16 mouse cellular contexts compared by ENCODE assay signal in the genomic region with DNA sequence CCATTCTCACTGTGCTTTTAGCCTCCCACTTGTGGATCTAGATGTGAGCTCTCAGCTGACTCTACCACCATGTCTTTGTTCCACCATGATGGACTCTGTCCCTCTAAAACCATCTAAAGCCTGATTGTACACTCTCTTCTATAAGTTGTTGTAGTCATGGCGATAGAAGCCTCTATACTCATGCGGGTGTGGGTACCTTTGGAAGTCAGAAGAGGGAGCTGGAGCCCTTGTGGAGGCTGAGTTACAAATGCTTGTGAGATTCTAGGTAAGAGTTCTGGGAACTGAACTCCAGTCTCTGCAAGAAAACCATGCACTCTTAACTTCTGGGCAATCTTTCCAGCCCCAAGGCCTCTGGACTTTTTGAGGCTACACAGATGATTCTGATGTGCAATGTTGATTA. TPM values are rescaled to one million over a fixed set of nuclear protein-coding genes. Genes with fewer than 3 reads are reported as not detected.
DNase-seq lines count a peak whose midpoint lies in the region; ATAC-seq and TF ChIP-seq lines count a peak whose summit lies in the region.
"Had no signal": no experiment of that assay in that cellular context is flagged by ENCODE, and none has a peak within 500 bp of the region (broad histone marks: within the 10 kb centered on the region; RNA-seq: fewer than 3 reads in every experiment).

No protein-coding gene starts in this region.

- H3K4me3 ChIP-seq in heart, postnatal 0 days (ENCODE audit: low read depth, low read length), result no peak overlapping the region
- no peak overlapping the region for H3K4me3 ChIP-seq in heart, embryonic 12.5 days
- no peak overlapping the region for H3K4me3 ChIP-seq in midbrain, postnatal 0 days (ENCODE audit: low read depth, low read length)
- no peak overlapping the region for H3K4me3 ChIP-seq in midbrain, embryonic 13.5 days (replicated peaks)
- H3K4me3 ChIP-seq: forebrain, embryonic 13.5 days; lung, embryonic 15.5 days had no signal

- ATAC-seq in heart, postnatal 0 days (ENCODE audit: insufficient read depth, low read depth), result no peak
- ATAC-seq in heart, embryonic 12.5 days (ENCODE audit: insufficient number of reproducible peaks, low FRiP score), result no peak
- no peak for ATAC-seq in midbrain, postnatal 0 days (ENCODE audit: low FRiP score)
- no peak for ATAC-seq in midbrain, embryonic 13.5 days
- ATAC-seq: forebrain, embryonic 13.5 days had no signal

- 94% methylated on average over 2 of the region's 2 CpGs for WGBS in heart, postnatal 0 days
- 84% methylated on average over 2 of the region's 2 CpGs for WGBS in heart, embryonic 12.5 days
- WGBS in midbrain, postnatal 0 days, result 95% methylated on average over 2 of the region's 2 CpGs
- WGBS in midbrain, embryonic 13.5 days, result 88% methylated on average over 2 of the region's 2 CpGs

- TF ChIP-seq EP300 in heart, postnatal 0 days (IDR thresholded peaks at IDR 0.05; ENCODE audit: low read depth), result no peak

- H3K9ac ChIP-seq in heart, postnatal 0 days (replicated peaks; ENCODE audit: low read depth, low read length), result no peak overlapping the region
- H3K9ac ChIP-seq in heart, embryonic 12.5 days, result no peak overlapping the region
- H3K9ac ChIP-seq in midbrain, postnatal 0 days (replicated peaks; ENCODE audit: low read length, poor library complexity, severe bottlenecking), result no peak overlapping the region
- no peak overlapping the region for H3K9ac ChIP-seq in midbrain, embryonic 13.5 days (replicated peaks)
- H3K9ac ChIP-seq: forebrain, embryonic 13.5 days; lung, embryonic 15.5 days had no signal

- no peak overlapping the region for H3K4me2 ChIP-seq in heart, postnatal 0 days (ENCODE audit: low read depth, low read length)
- H3K4me2 ChIP-seq in heart, embryonic 12.5 days, result no peak overlapping the region
- H3K4me2 ChIP-seq in midbrain, postnatal 0 days (ENCODE audit: low read depth, low read length, poor library complexity, severe bottlenecking), result no peak overlapping the region
- no peak overlapping the region for H3K4me2 ChIP-seq in midbrain, embryonic 13.5 days (replicated peaks)
- H3K4me2 ChIP-seq: forebrain, embryonic 13.5 days; lung, embryonic 15.5 days had no signal

- no peak for DNase-seq in heart, postnatal 0 days (ENCODE audit: low spot score)
- DNase-seq in midbrain, postnatal 0 days (ENCODE audit: low spot score), result no peak
- DNase-seq in adipocyte (ENCODE audit: low spot score), result peak; percentile 34
- peak; percentile 57 for DNase-seq in splenic B cell, adult 2 months (ENCODE audit: low read depth, low spot score)
- DNase-seq in adrenal gland, adult (ENCODE audit: inconsistent age in 2 of 2, low spot score in 1 of 2), result no peak
- no peak for DNase-seq in embryo, embryonic 10.5 days (ENCODE audit: low spot score)
- DNase-seq: cerebellum, postnatal 10 days; gastrocnemius, postnatal 14 days; heart, postnatal 10 days; kidney, adult 11 months; left cerebral cortex, postnatal 4 days; thymus, postnatal 25 days had no signal

- H3K4me1 ChIP-seq in heart, postnatal 0 days (ENCODE audit: control insufficient read depth, insufficient read depth), result peaks cover 11% of the 10 kb centered on the region
- peaks cover 38% of the 10 kb centered on the region for H3K4me1 ChIP-seq in heart, embryonic 12.5 days (replicated peaks)
- H3K4me1 ChIP-seq in midbrain, postnatal 0 days (ENCODE audit: insufficient read depth, low read length), result no peaks in the 10 kb centered on the region
- peaks cover 26% of the 10 kb centered on the region for H3K4me1 ChIP-seq in midbrain, embryonic 13.5 days (replicated peaks)

- H3K9me3 ChIP-seq in heart, postnatal 0 days (replicated peaks; ENCODE audit: control insufficient read depth, low read length), result no peaks in the 10 kb centered on the region
- H3K9me3 ChIP-seq in heart, embryonic 12.5 days (replicated peaks), result no peaks in the 10 kb centered on the region
- H3K9me3 ChIP-seq in midbrain, postnatal 0 days (ENCODE audit: low read length), result no peaks in the 10 kb centered on the region
- H3K9me3 ChIP-seq in midbrain, embryonic 13.5 days, result no peaks in the 10 kb centered on the region
- H3K9me3 ChIP-seq: forebrain, embryonic 13.5 days; lung, embryonic 15.5 days had no signal

- peaks cover 19% of the 10 kb centered on the region for H3K36me3 ChIP-seq in heart, postnatal 0 days (replicated peaks; ENCODE audit: control insufficient read depth, insufficient read depth, low read length)
- H3K36me3 ChIP-seq in heart, embryonic 12.5 days, result peaks cover 16% of the 10 kb centered on the region
- no peaks in the 10 kb centered on the region for H3K36me3 ChIP-seq in midbrain, postnatal 0 days (ENCODE audit: insufficient read depth, low read length)
- no peaks in the 10 kb centered on the region for H3K36me3 ChIP-seq in midbrain, embryonic 13.5 days
- H3K36me3 ChIP-seq in splenic B cell, adult 2 months (ENCODE audit: control insufficient read depth, insufficient read depth, low read length, poor library complexity, severe bottlenecking), result peaks cover 5% of the 10 kb centered on the region

- peak; percentile 24; the same call in 1 of the 2 replicates for TF ChIP-seq CTCF in heart, postnatal 0 days (IDR thresholded peaks at IDR 0.05; ENCODE audit: low read depth)
- 0 out of 2 replicates have a peak, but pooled peaks have one; percentile 9 for TF ChIP-seq CTCF in midbrain, postnatal 0 days (IDR thresholded peaks at IDR 0.05)

- H3K27me3 ChIP-seq in heart, postnatal 0 days (ENCODE audit: control insufficient read depth, insufficient read depth, low read length), result no peaks in the 10 kb centered on the region
- H3K27me3 ChIP-seq in heart, embryonic 12.5 days (replicated peaks), result no peaks in the 10 kb centered on the region
- H3K27me3 ChIP-seq in midbrain, postnatal 0 days (ENCODE audit: insufficient read depth, low read length), result no peaks in the 10 kb centered on the region
- H3K27me3 ChIP-seq in midbrain, embryonic 13.5 days, result no peaks in the 10 kb centered on the region
- no peaks in the 10 kb centered on the region for H3K27me3 ChIP-seq in splenic B cell, adult 2 months (ENCODE audit: control insufficient read depth, insufficient read depth, low read length, poor library complexity, severe bottlenecking)
- H3K27me3 ChIP-seq: forebrain, embryonic 13.5 days; lung, embryonic 15.5 days had no signal

- H3K27ac ChIP-seq in heart, postnatal 0 days (ENCODE audit: low read depth), result no peak overlapping the region
- no peak overlapping the region for H3K27ac ChIP-seq in heart, embryonic 12.5 days (ENCODE audit: poor library complexity, severe bottlenecking)
- H3K27ac ChIP-seq in midbrain, postnatal 0 days (ENCODE audit: low read depth, low read length), result no peak overlapping the region
- H3K27ac ChIP-seq in midbrain, embryonic 13.5 days, result no peak overlapping the region
- H3K27ac ChIP-seq: forebrain, embryonic 13.5 days; lung, embryonic 15.5 days had no signal

RNA-seq across cellular contexts. Expression of a gene that starts 40.7 kb away (rescaled TPM):
- total RNA-seq in heart, postnatal 0 days (2014; rRNA removed; ENCODE audit: low replicate concordance), result 70.8 and 81.4 TPM in 2 replicates
- polyA plus RNA-seq in heart, postnatal 0 days (2015; fragmentation: Nextera tagmentation; extraction: Ambion mirVana), result 15.1 and 16.0 TPM in 2 replicates
- 22.0 and 22.3 TPM in 2 replicates for polyA plus RNA-seq in heart, embryonic 12.5 days (2016; fragmentation: Nextera tagmentation; extraction: Ambion mirVana)
- total RNA-seq in midbrain, postnatal 0 days (2014; rRNA removed), result 20.3 and 21.8 TPM in 2 replicates
- polyA plus RNA-seq in midbrain, postnatal 0 days (2015; fragmentation: Nextera tagmentation; extraction: Ambion mirVana), result 6.7 and 7.2 TPM in 2 replicates
- 6.4 and 7.0 TPM in 2 replicates for polyA plus RNA-seq in midbrain, embryonic 13.5 days (2015; fragmentation: Nextera tagmentation; extraction: Ambion mirVana)

Comparison
In these comparisons a context has a peak if more than half of its experiments do, and no peak if none do; other contexts are left out.
1. DNase-seq: peak in adipocyte (single experiment) and splenic B cell, adult 2 months (single experiment); none in heart, postnatal 0 days (single experiment), midbrain, postnatal 0 days (single experiment), adrenal gland, adult (0 of 2) and embryo, embryonic 10.5 days (single experiment).